Mouse (Mus musculus): ENCODE measurements around the gene Ankrd17. TPM values are rescaled to one million over a fixed set of nuclear protein-coding genes. Genes with fewer than 3 reads are reported as not detected.

Ankrd17 gene
- total and polyA plus RNA-seq, 2 experiments = 12.7 to 37.8 TPM

DNA sequence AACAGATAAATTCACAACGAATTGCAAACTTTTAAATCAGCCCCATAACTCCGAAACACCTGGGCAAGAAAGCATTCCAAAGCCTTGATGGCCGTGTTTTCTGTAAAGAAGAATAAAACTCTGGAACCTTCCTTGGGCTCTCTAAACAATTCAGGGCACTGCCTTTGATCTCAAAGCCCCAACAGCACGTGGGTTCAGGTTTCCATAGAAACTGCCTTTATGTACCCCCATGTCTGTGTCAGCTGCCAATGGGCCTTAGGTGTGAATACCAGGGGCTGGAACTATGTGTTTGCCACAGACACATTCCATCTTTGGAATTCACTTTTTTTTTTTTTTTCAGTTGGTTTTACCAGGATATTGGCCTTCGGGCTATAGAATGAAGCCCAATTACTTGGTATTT is 183.6 kb downstream of the Ankrd17 start:
- H3K27ac ChIP-seq (replicated peaks; ENCODE audit: insufficient read depth, low read depth, low read length) = no peak overlapping the region
- 70% methylated on average over 5 of the region's 5 CpGs for WGBS

DNA sequence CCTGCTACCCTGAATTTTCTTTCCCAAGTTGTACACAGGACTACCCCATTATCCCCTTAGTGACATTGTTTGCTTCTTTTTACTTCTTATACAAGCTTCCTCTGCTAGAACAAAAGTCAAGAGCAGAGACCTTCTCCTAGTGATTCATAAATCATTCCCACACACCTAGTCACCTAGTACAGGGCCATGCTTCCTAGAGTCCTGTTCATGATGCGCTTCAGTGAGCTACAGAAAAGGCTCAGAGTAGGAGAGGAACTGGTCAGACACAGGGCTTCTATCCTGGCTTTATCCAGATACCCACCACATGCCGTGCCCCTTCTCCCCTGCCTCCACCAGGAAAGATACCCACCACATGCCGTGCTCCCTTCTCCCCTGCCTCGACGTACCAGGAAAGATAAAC is 187.3 kb downstream of the Ankrd17 start:
- no peaks in the 10 kb centered on the region for H3K4me1 ChIP-seq (ENCODE audit: control insufficient read depth, insufficient read depth, low read length)
- no peaks in the 10 kb centered on the region for H3K27me3 ChIP-seq (ENCODE audit: control insufficient read depth, insufficient read depth, low read length)
- no peak for TF ChIP-seq CTCF (IDR thresholded peaks at IDR 0.05; ENCODE audit: low read depth, low read length)
- TF ChIP-seq POLR2A (IDR thresholded peaks at IDR 0.05; ENCODE audit: extremely low read depth, insufficient read depth, low read length) = no peak
- WGBS = 79% methylated on average over 5 of the region's 5 CpGs
- no peak overlapping the region for H3K4me3 ChIP-seq (ENCODE audit: insufficient read depth, low read depth, low read length)
- H3K9ac ChIP-seq (ENCODE audit: low read depth, low read length) = no peak overlapping the region
- H3K79me2 ChIP-seq (ENCODE audit: control insufficient read depth, insufficient read depth, low read length) = no peaks in the 10 kb centered on the region
- no peak for DNase-seq (ENCODE audit: extremely low read depth, low read depth, low spot score)
- no peak overlapping the region for H3K27ac ChIP-seq (replicated peaks; ENCODE audit: insufficient read depth, low read depth, low read length)
- H3K36me3 ChIP-seq (ENCODE audit: control insufficient read depth, insufficient read depth, low read length) = no peaks in the 10 kb centered on the region

More for the DNA sequence above, 183.6 kb downstream of the Ankrd17 start:
- no peaks in the 10 kb centered on the region for H3K4me1 ChIP-seq (ENCODE audit: control insufficient read depth, insufficient read depth, low read length)
- no peaks in the 10 kb centered on the region for H3K27me3 ChIP-seq (ENCODE audit: control insufficient read depth, insufficient read depth, low read length)
- DNase-seq (ENCODE audit: extremely low read depth, low read depth, low spot score) = no peak
- no peak overlapping the region for H3K9ac ChIP-seq (ENCODE audit: low read depth, low read length)
- no peak overlapping the region for H3K4me3 ChIP-seq (ENCODE audit: insufficient read depth, low read depth, low read length)
- H3K36me3 ChIP-seq (ENCODE audit: control insufficient read depth, insufficient read depth, low read length) = no peaks in the 10 kb centered on the region
- TF ChIP-seq POLR2A (IDR thresholded peaks at IDR 0.05; ENCODE audit: extremely low read depth, insufficient read depth, low read length) = no peak
- no peak for TF ChIP-seq CTCF (IDR thresholded peaks at IDR 0.05; ENCODE audit: low read depth, low read length)
- H3K79me2 ChIP-seq (ENCODE audit: control insufficient read depth, insufficient read depth, low read length) = no peaks in the 10 kb centered on the region

DNA sequence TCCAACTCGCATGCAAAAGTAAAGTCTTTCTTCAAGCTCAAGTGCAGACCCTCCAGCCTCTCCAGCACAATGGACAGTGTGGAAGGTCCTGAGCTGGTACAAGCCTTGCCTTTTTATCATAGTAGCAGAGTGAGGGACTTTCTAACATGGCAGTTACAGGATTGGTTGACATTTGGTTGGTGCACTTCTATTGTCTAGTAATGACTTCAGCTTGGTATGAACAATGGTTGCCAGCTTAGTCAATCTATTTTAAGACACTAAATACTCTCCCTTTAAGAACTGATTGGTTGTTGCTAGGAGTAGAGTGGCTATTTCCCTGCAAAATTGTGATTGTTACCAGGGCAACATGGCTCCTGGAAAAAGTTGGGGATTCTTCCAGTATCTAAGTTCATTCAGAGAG is 188.3 kb downstream of the Ankrd17 start:
- Histone ChIP-seq H3K27ac (replicated peaks; ENCODE audit: insufficient read depth, low read depth, low read length) (no peak overlapping the region), H3K36me3 (ENCODE audit: control insufficient read depth, insufficient read depth, low read length) (no peaks in the 10 kb centered on the region), H3K4me3 (ENCODE audit: insufficient read depth, low read depth, low read length) (no peak overlapping the region), H3K9ac (ENCODE audit: low read depth, low read length) (no peak overlapping the region), H3K27me3 (ENCODE audit: control insufficient read depth, insufficient read depth, low read length) (no peaks in the 10 kb centered on the region), H3K4me1 (ENCODE audit: control insufficient read depth, insufficient read depth, low read length) (no peaks in the 10 kb centered on the region), H3K79me2 (ENCODE audit: control insufficient read depth, insufficient read depth, low read length) (no peaks in the 10 kb centered on the region)
- WGBS = 86% methylated on average over 1 of the region's 1 CpGs
- DNase-seq (ENCODE audit: extremely low read depth, low read depth, low spot score) = no peak
- no peak for TF ChIP-seq POLR2A (IDR thresholded peaks at IDR 0.05; ENCODE audit: extremely low read depth, insufficient read depth, low read length)
- TF ChIP-seq CTCF (IDR thresholded peaks at IDR 0.05; ENCODE audit: low read depth, low read length) = no peak

Other genes starting within 250 kb of the Ankrd17 start
- gene Cox18, start 142.6 kb downstream of the Ankrd17 start, total RNA-seq (2014; rRNA removed) = 10.0 and 12.6 TPM in 2 replicates
- gene Cox18, start 142.6 kb downstream of the Ankrd17 start, polyA plus RNA-seq (2012; rRNA removed) = 23.2 and 28.8 TPM in 2 replicates
- 1.2 and 1.3 TPM in 2 replicates for gene Gm9958, start 627 bp upstream of the Ankrd17 start, total RNA-seq (2014; rRNA removed)
- gene Gm9958, start 627 bp upstream of the Ankrd17 start, polyA plus RNA-seq (2012; rRNA removed) = 0.87 and 0.97 TPM in 2 replicates
- 64,755 and 74,209 TPM in 2 replicates for gene Alb, start 94.3 kb upstream of the Ankrd17 start, total RNA-seq (2014; rRNA removed)
- 38,500 and 40,596 TPM in 2 replicates for gene Alb, start 94.3 kb upstream of the Ankrd17 start, polyA plus RNA-seq (2012; rRNA removed)
- 1.3 and 1.9 TPM in 2 replicates for gene Afp, start 124.2 kb upstream of the Ankrd17 start, total RNA-seq (2014; rRNA removed)
- 0.10 and 0.23 TPM in 2 replicates for gene Afp, start 124.2 kb upstream of the Ankrd17 start, polyA plus RNA-seq (2012; rRNA removed)
- gene Afm, start 152.4 kb upstream of the Ankrd17 start, total RNA-seq (2014; rRNA removed) = 233 and 234 TPM in 2 replicates
- 108 and 116 TPM in 2 replicates for gene Afm, start 152.4 kb upstream of the Ankrd17 start, polyA plus RNA-seq (2012; rRNA removed)
- gene 5830473C10Rik, start 194.5 kb upstream of the Ankrd17 start, total RNA-seq (2014; rRNA removed) = 22.2 and 39.4 TPM in 2 replicates
- 20.6 and 36.0 TPM in 2 replicates for gene 5830473C10Rik, start 194.5 kb upstream of the Ankrd17 start, polyA plus RNA-seq (2012; rRNA removed)